Mouse (Mus musculus): ENCODE measurements around the gene Podn. TPM values are rescaled to one million over a fixed set of nuclear protein-coding genes. Genes with fewer than 3 reads are reported as not detected.
"Not testable (repeated sequence)": the region's sequence is repeated elsewhere in the genome, so short reads cannot be mapped to it uniquely, and the experiment has no call there.

Podn gene
- polyA plus RNA-seq (2015; fragmentation: Nextera tagmentation; extraction: Ambion mirVana) = 5.0 and 6.5 TPM in 2 replicates

DNA sequence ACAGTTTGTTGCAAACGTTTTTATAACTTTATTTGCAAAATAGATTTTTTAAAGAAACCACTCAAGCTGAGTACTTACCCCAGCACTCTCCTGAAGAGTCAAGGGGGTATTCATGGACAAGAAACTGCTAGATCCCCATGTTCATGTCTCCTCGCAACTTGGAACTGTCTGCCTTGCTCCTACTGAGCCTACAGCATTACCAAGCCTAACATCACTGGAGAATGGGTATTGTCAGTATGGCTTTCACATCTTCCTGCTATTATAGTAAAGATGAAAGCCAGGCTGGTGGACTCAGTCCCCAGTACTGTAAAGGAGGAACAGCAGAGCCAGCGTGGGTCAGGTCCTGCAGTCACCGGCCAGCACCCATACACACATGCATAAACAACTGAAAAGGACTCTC lies at the start of gene Podn:
Gene Podn, minus strand, starts transcription at position 101 of the 400 bp plus-strand sequence.
- H3K9me3 ChIP-seq (ENCODE audit: control insufficient read depth) = no peaks in the 10 kb centered on the region
- peaks cover 13% of the 10 kb centered on the region for H3K36me3 ChIP-seq (ENCODE audit: control insufficient read depth, insufficient read depth)
- no peaks in the 10 kb centered on the region for H3K27me3 ChIP-seq (replicated peaks; ENCODE audit: control insufficient read depth, insufficient read depth, low read length)
- no peak within 1 kb of the TSS for H3K4me3 ChIP-seq (ENCODE audit: low read depth, low read length)
- H3K27ac ChIP-seq (ENCODE audit: low read depth, low read length) = no peak within 1 kb of the TSS
- TF ChIP-seq CTCF (IDR thresholded peaks at IDR 0.05; ENCODE audit: low read depth) = no peak
- H3K4me2 ChIP-seq (replicated peaks; ENCODE audit: low read depth) = no peak within 1 kb of the TSS
- ATAC-seq = no peak
- 79% methylated on average over 4 of the region's 4 CpGs for WGBS
- H3K4me1 ChIP-seq (replicated peaks; ENCODE audit: control insufficient read depth, insufficient read depth, low read length) = no peaks in the 10 kb centered on the region
- H3K9ac ChIP-seq (ENCODE audit: low read depth, low read length) = no peak within 1 kb of the TSS

DNA sequence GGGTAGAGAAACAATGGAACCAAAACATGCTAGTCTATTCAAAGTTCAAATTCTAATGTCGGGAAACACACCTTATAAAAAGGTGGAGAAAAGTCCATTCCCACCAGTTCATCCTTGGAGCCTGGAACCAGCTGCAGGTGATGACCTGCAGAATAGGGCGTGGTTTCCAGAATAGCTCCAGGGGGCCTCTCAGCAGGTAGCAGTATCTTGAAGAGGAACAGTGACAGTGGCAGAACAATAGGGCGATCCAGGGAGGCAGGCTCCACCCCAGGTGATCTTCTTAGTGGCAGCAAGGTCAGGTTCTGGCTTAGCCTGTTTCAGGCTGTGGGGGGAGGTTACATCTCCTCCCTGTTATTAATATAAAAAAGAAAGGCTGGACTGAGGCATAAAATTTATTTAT lies 49.3 kb upstream of the Podn start:
- not testable (repeated sequence) for H3K4me2 ChIP-seq (replicated peaks; ENCODE audit: low read depth); H3K36me3 ChIP-seq (ENCODE audit: control insufficient read depth, insufficient read depth); ATAC-seq; H3K4me3 ChIP-seq (ENCODE audit: low read depth, low read length); H3K4me1 ChIP-seq (replicated peaks; ENCODE audit: control insufficient read depth, insufficient read depth, low read length); H3K27ac ChIP-seq (ENCODE audit: low read depth, low read length); H3K9ac ChIP-seq (ENCODE audit: low read depth, low read length); H3K9me3 ChIP-seq (ENCODE audit: control insufficient read depth); H3K27me3 ChIP-seq (replicated peaks; ENCODE audit: control insufficient read depth, insufficient read depth, low read length)
- WGBS = 42% methylated on average over 3 of the region's 3 CpGs

DNA sequence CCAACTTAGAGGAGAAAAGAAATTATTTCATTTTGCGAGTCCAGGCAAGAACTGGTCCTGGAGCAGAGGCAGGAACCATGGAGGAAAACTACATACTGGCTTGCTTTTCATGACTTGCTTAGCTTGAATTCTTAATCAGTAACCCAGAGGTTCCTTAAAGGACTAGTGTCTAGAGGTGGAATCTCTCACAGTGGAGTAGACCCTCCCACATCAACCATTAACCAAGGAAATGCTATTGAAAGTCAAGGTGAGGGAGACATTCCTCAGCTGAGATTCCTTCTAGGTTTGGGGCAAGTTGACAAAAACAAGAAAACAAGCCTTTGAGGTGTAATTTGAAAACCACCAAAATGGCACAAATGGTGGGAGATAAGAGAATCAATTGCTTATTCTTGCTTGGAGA lies 48.6 kb upstream of the Podn start, which contains the start of gene Scp2:
Gene Scp2, minus strand, starts transcription at position 119 of the 400 bp plus-strand sequence.
- no peak within 1 kb of the TSS for H3K4me3 ChIP-seq (ENCODE audit: low read depth, low read length)
- no peak within 1 kb of the TSS for H3K9ac ChIP-seq (ENCODE audit: low read depth, low read length)
- H3K4me1 ChIP-seq (replicated peaks; ENCODE audit: control insufficient read depth, insufficient read depth, low read length) = no peaks in the 10 kb centered on the region
- no peak within 1 kb of the TSS for H3K27ac ChIP-seq (ENCODE audit: low read depth, low read length)
- no peaks in the 10 kb centered on the region for H3K27me3 ChIP-seq (replicated peaks; ENCODE audit: control insufficient read depth, insufficient read depth, low read length)
- H3K4me2 ChIP-seq (replicated peaks; ENCODE audit: low read depth) = no peak within 1 kb of the TSS
- TF ChIP-seq CTCF (IDR thresholded peaks at IDR 0.05; ENCODE audit: low read depth) = no peak
- no peak for ATAC-seq
- 73% methylated on average over 1 of the region's 1 CpGs for WGBS
- no peaks in the 10 kb centered on the region for H3K9me3 ChIP-seq (ENCODE audit: control insufficient read depth)
- H3K36me3 ChIP-seq (ENCODE audit: control insufficient read depth, insufficient read depth) = no peaks in the 10 kb centered on the region

- H3K36me3 ChIP-seq (ENCODE audit: control insufficient read depth, insufficient read depth) = no peaks in the 10 kb centered on the region
- no peaks in the 10 kb centered on the region for H3K4me1 ChIP-seq (replicated peaks; ENCODE audit: control insufficient read depth, insufficient read depth, low read length)
- no peaks in the 10 kb centered on the region for H3K27me3 ChIP-seq (replicated peaks; ENCODE audit: control insufficient read depth, insufficient read depth, low read length)
- H3K27ac ChIP-seq (ENCODE audit: low read depth, low read length) = no peak overlapping the region
- no peak for ATAC-seq
- no peaks in the 10 kb centered on the region for H3K9me3 ChIP-seq (ENCODE audit: control insufficient read depth)
- no peak for TF ChIP-seq CTCF (IDR thresholded peaks at IDR 0.05; ENCODE audit: low read depth)
- H3K4me3 ChIP-seq (ENCODE audit: low read depth, low read length) = no peak overlapping the region
- H3K9ac ChIP-seq (ENCODE audit: low read depth, low read length) = no peak overlapping the region
- no peak overlapping the region for H3K4me2 ChIP-seq (replicated peaks; ENCODE audit: low read depth)
These were observed 47.5 kb upstream of the Podn start for GRCm38 (mm10) chr4:108143778-108144177.

DNA sequence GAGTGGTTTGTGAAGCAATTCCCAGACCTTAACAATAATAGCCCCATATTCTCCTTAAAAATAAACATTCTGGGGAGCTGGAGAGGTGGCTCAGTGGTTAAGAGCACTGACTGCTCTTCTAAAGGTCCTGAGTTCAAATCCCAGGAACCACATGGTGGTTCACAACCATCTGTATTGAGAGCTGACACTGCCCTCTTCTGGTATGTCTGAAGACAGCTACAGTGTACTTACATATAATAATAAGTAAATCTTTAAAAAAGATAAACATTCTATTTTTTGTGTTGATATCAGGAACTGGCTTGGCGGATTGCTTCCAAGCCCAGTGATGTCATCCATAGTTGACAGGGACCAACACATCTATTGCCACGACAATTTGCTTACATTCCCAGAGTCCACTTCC lies 46.9 kb upstream of the Podn start:
- not testable (repeated sequence) for H3K27me3 ChIP-seq (replicated peaks; ENCODE audit: control insufficient read depth, insufficient read depth, low read length); H3K4me2 ChIP-seq (replicated peaks; ENCODE audit: low read depth); H3K36me3 ChIP-seq (ENCODE audit: control insufficient read depth, insufficient read depth); H3K9ac ChIP-seq (ENCODE audit: low read depth, low read length); H3K27ac ChIP-seq (ENCODE audit: low read depth, low read length); ATAC-seq; H3K9me3 ChIP-seq (ENCODE audit: control insufficient read depth); H3K4me1 ChIP-seq (replicated peaks; ENCODE audit: control insufficient read depth, insufficient read depth, low read length); H3K4me3 ChIP-seq (ENCODE audit: low read depth, low read length)
- WGBS = 76% methylated on average over 2 of the region's 2 CpGs
- TF ChIP-seq CTCF (IDR thresholded peaks at IDR 0.05; ENCODE audit: low read depth) = peak; percentile 43

- H3K4me1 ChIP-seq (replicated peaks; ENCODE audit: control insufficient read depth, insufficient read depth, low read length) = no peaks in the 10 kb centered on the region
- H3K27ac ChIP-seq (ENCODE audit: low read depth, low read length) = no peak overlapping the region
- no peak overlapping the region for H3K9ac ChIP-seq (ENCODE audit: low read depth, low read length)
- H3K9me3 ChIP-seq (ENCODE audit: control insufficient read depth) = no peaks in the 10 kb centered on the region
- ATAC-seq = no peak
- no peaks in the 10 kb centered on the region for H3K36me3 ChIP-seq (ENCODE audit: control insufficient read depth, insufficient read depth)
- H3K4me2 ChIP-seq (replicated peaks; ENCODE audit: low read depth) = no peak overlapping the region
- TF ChIP-seq CTCF (IDR thresholded peaks at IDR 0.05; ENCODE audit: low read depth) = no peak
- H3K27me3 ChIP-seq (replicated peaks; ENCODE audit: control insufficient read depth, insufficient read depth, low read length) = no peaks in the 10 kb centered on the region
- no peak overlapping the region for H3K4me3 ChIP-seq (ENCODE audit: low read depth, low read length)
- WGBS = 77% methylated on average over 5 of the region's 5 CpGs
These were observed 40.7 kb upstream of the Podn start for GRCm38 (mm10) chr4:108136938-108137337.

DNA sequence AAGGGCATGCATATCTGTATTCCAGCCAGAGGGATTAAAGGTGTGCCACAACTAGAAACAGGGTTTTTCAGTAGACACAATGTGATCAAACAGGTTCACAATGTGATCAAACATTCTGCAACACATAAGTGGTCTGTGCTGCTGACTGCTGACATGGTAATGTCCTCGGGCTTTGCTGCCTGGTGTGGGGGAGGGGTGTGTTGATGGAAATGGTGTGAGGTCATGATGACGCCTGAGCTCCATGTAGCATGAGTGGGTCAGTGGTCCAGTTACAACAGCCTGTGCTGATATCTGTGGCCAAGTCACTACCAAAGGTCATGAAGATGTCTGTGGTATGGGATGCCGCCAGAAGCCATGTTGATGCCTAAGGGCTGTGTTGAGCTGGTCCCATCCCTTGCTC lies 34.2 kb upstream of the Podn start:
- 91% methylated on average over 3 of the region's 3 CpGs for WGBS

More for the DNA sequence above, 34.2 kb upstream of the Podn start:
- H3K27me3 ChIP-seq (replicated peaks; ENCODE audit: control insufficient read depth, insufficient read depth, low read length) = no peaks in the 10 kb centered on the region
- ATAC-seq = no peak
- no peak overlapping the region for H3K27ac ChIP-seq (ENCODE audit: low read depth, low read length)
- H3K9ac ChIP-seq (ENCODE audit: low read depth, low read length) = no peak overlapping the region
- no peaks in the 10 kb centered on the region for H3K4me1 ChIP-seq (replicated peaks; ENCODE audit: control insufficient read depth, insufficient read depth, low read length)
- H3K4me2 ChIP-seq (replicated peaks; ENCODE audit: low read depth) = no peak overlapping the region
- TF ChIP-seq CTCF (IDR thresholded peaks at IDR 0.05; ENCODE audit: low read depth) = no peak
- no peak overlapping the region for H3K4me3 ChIP-seq (ENCODE audit: low read depth, low read length)
- H3K36me3 ChIP-seq (ENCODE audit: control insufficient read depth, insufficient read depth) = no peaks in the 10 kb centered on the region
- H3K9me3 ChIP-seq (ENCODE audit: control insufficient read depth) = no peaks in the 10 kb centered on the region

Data from intestine, postnatal 0 days (tissue).